Mouse (Mus musculus): Measurements from ENCODE around the gene Aptx.

DNA sequence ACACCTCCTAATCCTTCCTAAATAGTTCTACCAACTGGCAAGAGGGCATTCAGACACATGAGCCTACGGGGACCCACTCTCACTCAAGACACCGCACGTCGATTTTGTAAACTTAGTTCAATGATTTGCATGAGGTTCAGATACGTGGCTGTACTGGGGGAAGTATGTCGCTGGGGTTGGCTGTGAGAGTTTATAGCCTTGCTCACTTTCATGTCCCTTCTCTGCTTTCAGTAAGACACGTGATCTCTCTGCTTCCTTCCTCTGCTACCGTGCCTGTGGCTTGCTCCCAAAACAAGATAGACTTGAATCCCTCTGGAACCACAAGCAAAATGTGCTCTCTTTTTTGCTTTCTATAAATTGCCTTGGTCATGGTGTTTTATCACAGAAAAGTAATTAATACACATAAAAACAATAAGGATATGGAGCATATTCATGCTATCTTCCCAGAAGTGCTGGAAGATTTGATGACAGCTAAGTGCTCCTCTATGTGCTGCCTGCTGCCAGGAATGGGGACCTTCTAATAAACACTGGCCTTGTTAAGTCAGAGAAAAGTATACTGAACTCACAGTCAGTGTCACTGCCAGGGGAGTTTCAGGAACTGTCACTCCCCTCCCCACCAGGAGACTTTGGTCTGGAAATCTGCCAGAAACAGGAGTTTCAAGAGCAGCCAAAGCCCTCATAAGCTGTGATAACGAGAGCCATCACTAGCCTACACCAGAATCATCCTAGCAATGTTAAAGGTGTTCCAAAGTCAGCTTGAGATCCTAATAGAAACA, 36.6 kb downstream of the Aptx start:
- TF ChIP-seq POLR2A (IDR thresholded peaks at IDR 0.05; ENCODE audit: low read depth, low read length), result no peak
- no peak for TF ChIP-seq CTCF (conservative IDR thresholded peaks at IDR 0.05; ENCODE audit: insufficient read depth, insufficient read length, low read depth, low read length)

All from kidney, adult 2 months (tissue).